Mouse (Mus musculus) adipocyte (in vitro differentiated cells): ENCODE data around the gene Thnsl1.
A peak's percentile ranks its signal among the peaks of the same experiment; 100 is the strongest.

Source experiments
- DNase-seq: peaks from one replicate; pipeline ENCODE4 v3.0.0-alpha.2; 2016; ENCODE audit warnings: low spot score

The Thnsl1 gene

GRCm38 (mm10) chr2:21204912-21205830 lies at the start of gene Thnsl1, which contains the start of gene Enkur:
Thnsl1 (plus strand) TSS chr2:21205724.
Enkur (minus strand) TSS chr2:21205365.
- DNase-seq: peak; percentile 96

DNA sequence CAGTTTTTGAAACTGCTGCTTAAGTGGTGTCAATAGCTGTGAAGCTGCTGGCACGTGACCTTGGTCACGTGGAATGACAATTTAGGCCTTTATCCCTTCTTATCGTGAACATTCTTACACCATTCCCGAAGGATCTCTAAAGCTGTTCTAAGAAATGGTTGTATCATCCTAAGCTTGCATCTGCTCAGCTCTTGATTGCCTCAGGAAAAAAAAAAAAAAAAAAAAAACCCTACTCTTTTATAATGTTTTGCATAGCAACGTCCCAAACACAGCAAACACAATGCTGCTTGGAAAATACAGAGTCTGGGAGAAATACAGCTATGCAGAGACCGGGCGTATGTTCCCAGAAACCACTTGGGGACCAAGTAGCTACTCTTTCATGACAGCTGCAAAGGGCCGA lies 41.2 kb upstream of the Thnsl1 start:
- DNase-seq: peak; percentile 5

GRCm38 (mm10) chr2:21167916-21168315 lies 37.6 kb upstream of the Thnsl1 start:
- DNase-seq: peak; percentile 84

- DNase-seq: no peak
Measured at GRCm38 (mm10) chr2:21172797-21173196, 32.7 kb upstream of the Thnsl1 start.

DNA sequence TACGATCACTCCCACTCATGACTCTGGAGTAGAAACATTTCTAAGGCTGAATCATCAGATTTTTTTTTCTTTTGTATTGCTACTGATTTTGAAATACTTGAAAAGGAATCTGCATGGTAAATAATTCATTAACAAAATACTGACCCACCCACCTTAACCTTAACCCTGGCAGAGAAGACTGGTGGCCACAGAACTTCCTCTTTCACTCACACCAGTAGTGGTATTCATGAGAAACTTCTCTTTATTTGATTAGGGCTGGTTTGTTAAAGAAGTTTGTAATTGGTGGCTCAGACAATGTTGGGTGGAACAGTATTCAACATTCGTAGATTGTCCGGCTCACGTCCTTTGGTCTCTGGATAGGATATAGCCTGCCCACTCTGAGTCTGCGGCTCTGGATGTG lies 26.4 kb upstream of the Thnsl1 start:
- DNase-seq: no peak

DNA sequence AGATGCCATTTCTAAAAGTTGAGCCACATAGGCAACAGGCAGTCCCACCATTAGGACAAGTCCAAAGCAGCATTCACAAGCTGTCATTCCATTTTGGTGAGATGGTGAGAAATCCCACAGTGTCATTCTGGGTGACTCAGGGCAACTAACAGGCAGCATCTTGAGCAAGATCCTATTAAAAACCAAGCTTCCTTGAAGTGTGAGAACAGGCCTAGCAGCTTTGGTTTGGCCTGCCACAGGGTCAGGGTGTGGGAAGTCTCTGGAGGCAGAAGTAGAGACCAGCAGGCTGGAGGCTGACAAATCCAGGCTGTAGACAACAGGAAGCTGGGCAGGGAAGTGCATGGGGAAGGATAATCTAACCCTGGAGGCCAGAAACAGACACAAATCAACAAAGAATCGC lies 22.7 kb upstream of the Thnsl1 start:
- peak; percentile 24 for DNase-seq

DNA sequence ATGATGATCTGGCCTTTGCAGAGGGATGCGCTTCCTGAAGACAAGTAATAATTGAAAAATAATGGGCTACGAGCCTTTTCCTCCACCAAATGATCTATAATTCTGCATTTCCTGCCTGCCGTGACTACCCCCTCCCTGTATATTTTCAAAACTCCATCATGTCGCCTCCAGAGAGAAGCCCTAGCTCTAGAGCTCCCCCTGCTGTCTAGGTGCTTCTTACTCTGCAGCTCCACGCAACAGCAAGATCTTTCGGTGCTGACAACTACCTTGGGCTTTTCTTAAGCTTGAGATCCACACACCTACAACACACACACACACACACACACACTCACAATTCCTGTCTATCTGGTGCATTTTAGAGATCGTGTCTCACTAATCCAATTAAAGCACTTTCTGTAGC lies 17.9 kb upstream of the Thnsl1 start:
- peak; percentile 73 for DNase-seq

- peak; percentile 29 for DNase-seq
Measured at GRCm38 (mm10) chr2:21188610-21189009, 16.9 kb upstream of the Thnsl1 start.

DNA sequence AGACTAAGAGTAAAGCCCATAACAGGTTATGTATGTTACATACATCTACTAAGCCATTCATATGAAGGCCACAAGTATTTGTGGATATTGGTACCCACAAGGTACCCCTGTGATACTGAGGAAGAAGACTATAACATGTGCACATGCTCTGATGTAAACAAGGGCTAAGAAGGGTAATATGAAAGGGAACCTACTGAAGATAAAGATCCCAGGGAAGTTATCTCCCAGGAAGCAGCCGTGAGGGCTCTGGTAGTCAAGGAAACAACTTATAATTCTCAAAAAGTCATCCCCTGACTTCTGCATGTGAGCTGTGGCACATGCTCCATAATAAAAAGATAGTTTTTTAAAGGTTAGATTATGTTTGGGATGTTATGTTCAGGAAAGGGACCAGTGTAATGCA lies 14.3 kb upstream of the Thnsl1 start:
- no peak for DNase-seq

DNA sequence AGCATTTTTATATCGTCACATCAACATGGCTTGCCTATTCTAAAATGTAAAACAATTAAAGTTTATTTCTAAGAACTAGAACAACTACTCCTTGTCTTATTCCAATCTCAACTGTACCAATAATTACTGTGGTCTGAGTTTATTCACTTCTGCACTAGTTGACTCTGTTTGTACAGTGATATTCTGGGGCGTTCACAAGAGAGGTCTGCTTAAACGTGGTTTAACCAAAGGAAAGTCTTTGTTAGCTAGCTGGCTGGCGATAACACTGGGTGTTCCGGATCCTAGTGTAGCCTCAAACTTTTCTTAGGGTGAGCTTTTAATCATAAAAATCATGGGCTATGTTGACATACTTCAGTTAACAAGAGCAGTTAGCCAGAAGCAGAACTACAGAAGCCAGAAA lies 10.3 kb upstream of the Thnsl1 start:
- DNase-seq: no peak

DNA sequence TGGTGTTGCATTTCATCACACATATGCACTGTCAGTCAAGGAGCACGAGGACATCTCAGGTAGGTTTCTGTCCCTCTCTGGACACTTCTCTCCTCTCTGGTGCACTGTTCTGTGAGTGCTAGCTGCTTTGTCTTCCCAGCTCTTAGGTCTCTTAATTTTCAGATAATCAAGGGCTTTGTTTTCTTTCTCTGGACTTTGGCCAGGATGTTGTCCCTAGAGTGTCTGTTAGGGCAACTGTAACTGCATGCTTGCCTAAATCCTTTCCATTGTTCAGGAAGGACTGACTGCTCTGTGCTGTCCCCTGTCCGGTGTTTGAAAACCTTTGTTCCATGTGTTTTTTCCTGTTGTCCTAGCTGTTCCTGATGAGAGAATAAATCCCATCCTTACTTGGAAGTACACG lies 6.5 kb upstream of the Thnsl1 start:
- DNase-seq: no peak

DNA sequence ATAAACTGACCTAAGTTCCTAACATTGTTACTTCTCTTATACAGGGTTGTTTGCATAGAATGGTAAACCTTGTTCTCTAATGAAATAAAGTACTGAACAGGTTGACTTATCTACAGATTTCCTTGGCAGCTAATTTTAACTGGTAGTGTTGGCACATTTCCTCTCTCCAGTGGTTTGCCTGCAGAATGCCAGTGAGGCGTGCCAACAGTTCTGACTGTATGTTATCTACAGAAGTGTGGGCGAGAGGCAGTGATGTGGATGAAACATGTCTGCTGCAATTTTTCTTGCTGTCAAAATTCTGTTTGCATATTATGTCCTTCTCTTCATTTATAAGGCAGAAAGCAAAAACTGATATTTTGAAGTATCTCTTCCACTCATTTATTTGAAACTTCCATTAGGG lies 2.8 kb upstream of the Thnsl1 start:
- DNase-seq: peak; percentile 22

DNA sequence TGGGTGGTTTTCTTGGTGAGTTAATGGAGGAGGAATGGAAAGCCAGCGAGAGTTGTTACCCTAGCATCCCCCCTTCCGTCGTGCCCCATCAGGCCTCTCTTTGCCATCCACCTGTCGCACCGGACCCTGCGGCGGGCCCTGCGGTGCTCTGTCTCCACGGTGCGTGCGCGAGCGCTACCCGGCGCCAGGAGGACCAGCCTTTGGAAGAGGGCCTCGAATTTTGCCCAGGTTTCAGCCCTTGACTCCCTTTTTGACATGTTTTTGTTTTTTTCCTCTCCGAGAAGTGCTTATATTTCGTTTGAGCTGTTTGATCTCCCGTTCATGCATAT lies 271 bp downstream of the Thnsl1 start:
- DNase-seq: no peak

GRCm38 (mm10) chr2:21206278-21206677 lies 754 bp downstream of the Thnsl1 start:
- DNase-seq: no peak

DNA sequence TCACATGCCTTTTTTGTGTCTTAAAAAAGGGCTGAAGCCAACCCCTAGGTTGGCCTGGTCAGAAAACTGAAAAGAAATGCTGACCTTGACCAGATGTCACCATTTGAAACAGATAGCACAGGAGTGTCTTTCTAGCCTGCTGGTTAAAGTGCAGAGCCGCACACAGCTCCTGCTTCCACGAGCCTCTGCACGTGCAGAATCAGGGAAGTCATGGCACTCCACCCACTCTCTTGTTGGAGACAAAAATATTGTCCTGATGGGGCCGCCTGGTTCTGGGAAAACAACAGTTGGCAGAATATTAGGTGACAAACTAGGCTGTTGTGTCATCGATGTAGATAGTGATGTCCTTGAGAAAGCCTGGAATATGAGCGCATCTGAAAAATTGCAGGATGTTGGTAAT lies 5.8 kb downstream of the Thnsl1 start:
- no peak for DNase-seq

GRCm38 (mm10) chr2:21214322-21214721 lies 8.8 kb downstream of the Thnsl1 start:
- DNase-seq: no peak

GRCm38 (mm10) chr2:21215284-21215683 lies 9.8 kb downstream of the Thnsl1 start:
- DNase-seq: no peak

- no peak for DNase-seq
Measured at GRCm38 (mm10) chr2:21222453-21223384, 17.2 kb downstream of the Thnsl1 start.

DNA sequence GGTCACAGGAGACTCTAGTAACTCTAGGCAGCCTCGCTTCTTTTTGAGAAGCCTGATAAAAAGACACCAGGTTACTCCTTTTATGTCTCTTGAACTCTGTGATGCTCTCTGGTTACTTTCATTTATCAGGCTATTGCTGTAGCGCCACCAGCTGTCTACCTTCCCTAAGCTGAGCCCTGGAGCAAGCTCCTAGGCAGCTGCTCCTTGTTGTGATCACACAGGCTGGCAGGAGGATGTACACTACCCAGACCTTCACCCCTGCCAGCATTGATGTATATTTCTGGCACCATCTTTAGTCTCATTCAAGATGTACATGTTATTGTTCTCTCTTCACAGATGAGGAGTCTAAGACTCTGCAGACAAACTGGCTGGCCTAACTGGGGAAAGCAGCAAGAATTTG lies 24.8 kb downstream of the Thnsl1 start:
- DNase-seq: no peak

DNA sequence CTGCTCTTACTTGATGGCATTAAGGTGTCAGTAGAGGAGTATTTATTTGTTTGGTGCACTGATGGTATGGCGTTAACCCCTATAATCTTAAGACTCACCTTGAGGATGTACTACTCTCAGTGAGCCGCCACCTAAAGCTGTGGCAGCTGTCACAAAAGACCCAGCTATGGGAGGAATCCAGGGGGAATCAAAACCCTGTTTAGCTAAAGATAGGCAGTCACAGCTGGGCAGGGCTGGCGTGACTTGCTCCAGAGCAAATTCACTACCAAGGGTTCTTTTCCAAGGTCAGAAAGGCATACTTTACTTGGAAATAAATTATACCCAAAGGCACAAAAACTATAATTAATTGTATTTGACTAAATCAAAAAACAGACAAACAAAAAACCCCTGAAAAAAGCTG lies 25.6 kb downstream of the Thnsl1 start:
- DNase-seq: no peak

DNA sequence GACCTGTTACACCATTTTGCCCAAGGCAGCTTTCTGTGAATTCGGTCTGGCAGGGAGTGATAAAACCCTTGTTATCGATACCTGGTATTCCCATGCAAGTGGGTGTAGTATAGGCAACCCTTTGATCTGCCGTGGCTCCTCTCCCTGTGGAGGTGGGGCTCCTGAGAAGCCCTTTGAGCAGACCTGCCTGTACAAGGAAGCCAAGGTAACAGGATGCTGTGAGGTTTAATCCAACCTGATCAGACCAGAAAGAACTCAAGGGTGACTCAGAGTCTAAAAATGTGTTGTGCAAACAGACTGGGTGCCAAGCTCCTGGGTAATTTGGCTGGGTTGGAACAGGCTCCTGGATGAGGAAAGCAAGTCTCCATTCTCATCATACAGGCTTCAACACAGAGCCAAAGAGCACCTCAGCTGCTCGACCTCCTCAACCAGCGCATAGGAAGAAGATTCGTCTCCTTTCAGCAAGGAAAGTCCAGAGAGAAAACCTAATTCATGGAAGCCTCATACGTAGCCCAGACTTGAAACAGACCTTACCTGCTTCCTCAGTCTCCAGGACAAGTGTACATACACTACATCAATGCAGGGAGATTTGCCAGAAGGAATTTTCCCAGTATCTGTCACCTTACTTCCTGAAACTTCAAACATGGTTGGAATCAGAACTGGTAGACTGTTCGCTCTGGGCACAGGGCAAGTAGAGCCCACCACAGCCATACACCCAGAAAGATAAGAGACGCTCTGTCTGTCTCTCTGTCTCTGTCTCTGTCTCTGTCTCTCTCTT lies 29.5 kb downstream of the Thnsl1 start:
- DNase-seq: peak; percentile 14

DNA sequence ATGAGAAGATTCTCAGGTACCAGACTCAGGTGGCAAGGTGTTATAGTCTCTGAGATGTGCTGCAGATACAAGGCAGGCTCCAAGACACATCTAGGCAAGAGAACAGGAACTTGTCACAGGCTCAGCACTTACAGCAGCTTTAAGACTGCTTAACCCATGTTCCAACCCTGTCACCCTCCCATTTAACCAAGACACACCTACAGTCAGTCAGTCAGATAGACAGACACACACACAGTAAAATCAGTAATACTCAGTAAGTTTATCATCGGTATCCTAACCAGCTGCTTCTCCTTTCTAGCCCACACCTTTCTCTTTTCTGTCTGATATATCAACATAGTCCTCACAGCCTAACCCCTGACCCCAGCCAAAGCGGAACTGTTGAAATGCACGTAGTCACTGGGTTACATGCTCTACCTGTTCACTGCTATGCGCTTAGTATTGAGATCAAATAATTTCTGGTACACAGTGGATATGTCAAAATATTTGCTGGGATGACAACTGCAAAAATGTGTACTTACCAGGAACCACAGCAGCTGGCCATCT lies 30.4 kb downstream of the Thnsl1 start:
- no peak for DNase-seq
